Mouse (Mus musculus) lung, embryonic 15.5 days (tissue): ENCODE data around the gene Igsf9. TPM values are rescaled to one million over a fixed set of nuclear protein-coding genes. Genes with fewer than 3 reads are reported as not detected.

Experiments
- ATAC-seq: fragments of 200-750 bp; cut with Nextera tagmentation; 2 replicates; pipeline ENCODE4 v1.8.0; 2017; ENCODE audit warnings: moderate number of reproducible peaks, borderline replicate concordance; ENCODE audit not compliant: low FRiP score, low TSS enrichment; ENCODE audit errors: extremely low read depth
- H3K27ac ChIP-seq: fragments of 300-500 bp; sonication (generic); 2 replicates; pipeline ENCODE4 v1.5.1; 2015; ENCODE audit warnings: moderate library complexity, mild to moderate bottlenecking, inconsistent platforms
- H3K27me3 ChIP-seq: fragments of 300-500 bp; sonication (generic); 2 replicates; pipeline ENCODE4 v1.6.1; 2015; ENCODE audit warnings: inconsistent platforms
- H3K36me3 ChIP-seq: fragments of 300-500 bp; sonication (generic); 2 replicates; pipeline ENCODE4 v1.6.1; 2015; ENCODE audit warnings: inconsistent platforms
- H3K4me1 ChIP-seq: fragments of 300-500 bp; sonication (generic); 2 replicates; pipeline ENCODE4 v1.6.1; 2015; ENCODE audit warnings: inconsistent platforms
- H3K4me2 ChIP-seq: fragments of 300-500 bp; sonication (generic); 2 replicates; pipeline ENCODE4 v1.6.1; 2015; ENCODE audit warnings: inconsistent platforms, mild to moderate bottlenecking, moderate library complexity
- H3K4me3 ChIP-seq: fragments of 300-500 bp; sonication (generic); 2 replicates; pipeline ENCODE4 v1.5.1; 2015; ENCODE audit warnings: mild to moderate bottlenecking, inconsistent platforms
- H3K9ac ChIP-seq: fragments of 300-500 bp; sonication (generic); 2 replicates; pipeline ENCODE4 v1.6.1; 2015; ENCODE audit warnings: inconsistent platforms
- H3K9me3 ChIP-seq: fragments of 300-500 bp; sonication (generic); 2 replicates; pipeline ENCODE4 v1.6.1; 2016; ENCODE audit warnings: inconsistent platforms
- WGBS: fragments of 180-500 bp; shearing (Covaris S2); methylation state at CpG from one replicate; pipeline ENCODE4 v1.1.7; 2015; 5-methylcytosine and 5-hydroxymethylcytosine counted together
- polyA plus RNA-seq: library from polyadenylated mRNA; unstranded; fragments of >200 nt; fragmentation: Nextera tagmentation; extraction: Ambion mirVana; gene quantifications from 2 replicates; pipeline ENCODE4 v1.2.1, GENCODE M21; 2015

The Igsf9 gene
- polyA plus RNA-seq, 1 experiment from 2014 or later = 21.7 TPM

DNA sequence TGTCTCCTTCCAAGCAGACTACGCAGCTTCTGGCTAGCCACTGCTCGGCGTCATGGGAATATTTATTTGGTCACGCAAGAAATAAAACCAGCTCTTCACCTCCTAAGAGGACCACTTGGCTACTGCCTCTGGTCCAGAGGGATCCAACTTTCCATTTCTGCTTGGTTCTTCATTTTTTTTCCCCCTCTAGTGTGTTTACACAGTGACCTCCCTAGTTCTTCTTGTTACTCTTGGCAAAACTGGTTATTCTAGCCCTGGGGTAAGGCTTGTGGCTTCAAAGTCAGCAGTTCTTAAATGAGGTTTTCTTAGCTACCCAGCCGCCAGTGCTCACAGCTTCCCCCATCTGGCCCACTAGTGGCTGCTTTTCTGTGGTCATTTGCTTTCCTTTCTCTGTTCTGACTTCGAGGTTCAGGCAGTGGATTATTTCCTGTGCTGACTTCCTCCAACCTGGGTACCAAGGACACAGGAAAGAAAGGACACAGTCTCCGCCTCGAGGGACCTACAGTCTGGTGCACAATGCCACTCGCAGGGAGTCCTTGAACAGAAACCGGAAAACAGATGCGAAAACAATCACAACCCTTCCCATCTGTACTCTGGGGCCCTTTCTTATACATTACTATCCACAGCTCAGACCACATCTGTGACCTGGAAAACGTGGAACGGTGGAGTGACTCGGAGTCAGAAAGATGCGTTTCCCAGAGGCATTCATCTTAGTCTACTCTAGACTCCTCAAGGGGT lies 43.6 kb downstream of the Igsf9 start:
- H3K4me1 ChIP-seq = peaks cover 66% of the 10 kb centered on the region
- 26% methylated on average over 15 of the region's 15 CpGs for WGBS
- no peaks in the 10 kb centered on the region for H3K27me3 ChIP-seq
- H3K9ac ChIP-seq = no peak overlapping the region
- H3K27ac ChIP-seq = peak overlapping the region; percentile 96
- ATAC-seq = peak; percentile 25
- H3K4me3 ChIP-seq = no peak overlapping the region
- H3K4me2 ChIP-seq = peak overlapping the region; percentile 36
- no peaks in the 10 kb centered on the region for H3K9me3 ChIP-seq
- H3K36me3 ChIP-seq = no peaks in the 10 kb centered on the region

- Histone ChIP-seq H3K27me3 (no peaks in the 10 kb centered on the region), H3K27ac (peak overlapping the region; percentile 96), H3K4me3 (peak overlapping the region; percentile 14; the same call in 1 of the 2 replicates), H3K4me2 (peak overlapping the region; percentile 36; the same call in 1 of the 2 replicates), H3K36me3 (no peaks in the 10 kb centered on the region), H3K9me3 (no peaks in the 10 kb centered on the region), H3K4me1 (peaks cover 64% of the 10 kb centered on the region), H3K9ac (0 out of 2 replicates have a peak overlapping the region, but pooled peaks have one; percentile 15)
- WGBS = 47% methylated on average over 7 of the region's 7 CpGs
- no peak for ATAC-seq
Measured at GRCm38 (mm10) chr1:172525971-172526370, 44.4 kb downstream of the Igsf9 start.

GRCm38 (mm10) chr1:172526380-172527081 lies 44.9 kb downstream of the Igsf9 start:
- no peaks in the 10 kb centered on the region for H3K27me3 ChIP-seq
- peaks cover 60% of the 10 kb centered on the region for H3K4me1 ChIP-seq
- H3K4me3 ChIP-seq = peak overlapping the region; percentile 14
- H3K4me2 ChIP-seq = peak overlapping the region; percentile 36
- H3K9ac ChIP-seq = 0 out of 2 replicates have a peak overlapping the region, but pooled peaks have one; percentile 15
- H3K9me3 ChIP-seq = no peaks in the 10 kb centered on the region
- H3K27ac ChIP-seq = peak overlapping the region; percentile 96
- no peaks in the 10 kb centered on the region for H3K36me3 ChIP-seq
- WGBS = 43% methylated on average over 23 of the region's 23 CpGs
- no peak for ATAC-seq

- Histone ChIP-seq H3K4me1 (peaks cover 58% of the 10 kb centered on the region), H3K36me3 (no peaks in the 10 kb centered on the region), H3K27ac (peak overlapping the region; percentile 96; the same call in 1 of the 2 replicates), H3K4me2 (no peak overlapping the region), H3K9ac (no peak overlapping the region), H3K27me3 (no peaks in the 10 kb centered on the region), H3K4me3 (no peak overlapping the region), H3K9me3 (no peaks in the 10 kb centered on the region)
- 90% methylated on average over 10 of the region's 10 CpGs for WGBS
- no peak for ATAC-seq
Measured at GRCm38 (mm10) chr1:172527431-172527830, 45.8 kb downstream of the Igsf9 start.

DNA sequence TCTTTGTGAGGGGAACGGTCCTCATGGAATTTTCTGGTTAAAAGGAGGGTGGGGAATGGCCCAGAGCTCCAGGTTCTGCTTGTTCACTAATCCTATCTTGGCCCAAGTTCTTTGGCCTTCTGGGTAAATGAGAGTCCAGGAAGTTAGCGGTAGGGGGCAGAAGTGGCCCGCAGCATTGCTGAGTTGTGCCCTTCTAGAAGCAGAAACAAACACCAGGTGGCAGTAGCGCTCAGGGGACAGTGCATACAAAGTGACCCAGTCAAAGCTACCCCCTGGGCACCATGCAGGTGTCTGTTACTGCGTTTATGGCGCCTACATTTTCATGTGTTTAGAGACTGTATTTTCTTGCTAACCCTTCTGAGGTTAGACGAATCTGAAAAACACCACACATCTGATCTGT lies 47.1 kb downstream of the Igsf9 start:
- no peak for ATAC-seq
- no peak overlapping the region for H3K27ac ChIP-seq
- no peak overlapping the region for H3K9ac ChIP-seq
- H3K4me2 ChIP-seq = no peak overlapping the region
- WGBS = 7% methylated on average over 7 of the region's 7 CpGs
- no peaks in the 10 kb centered on the region for H3K36me3 ChIP-seq
- no peaks in the 10 kb centered on the region for H3K9me3 ChIP-seq
- H3K27me3 ChIP-seq = no peaks in the 10 kb centered on the region
- H3K4me1 ChIP-seq = peaks cover 56% of the 10 kb centered on the region
- H3K4me3 ChIP-seq = no peak overlapping the region

DNA sequence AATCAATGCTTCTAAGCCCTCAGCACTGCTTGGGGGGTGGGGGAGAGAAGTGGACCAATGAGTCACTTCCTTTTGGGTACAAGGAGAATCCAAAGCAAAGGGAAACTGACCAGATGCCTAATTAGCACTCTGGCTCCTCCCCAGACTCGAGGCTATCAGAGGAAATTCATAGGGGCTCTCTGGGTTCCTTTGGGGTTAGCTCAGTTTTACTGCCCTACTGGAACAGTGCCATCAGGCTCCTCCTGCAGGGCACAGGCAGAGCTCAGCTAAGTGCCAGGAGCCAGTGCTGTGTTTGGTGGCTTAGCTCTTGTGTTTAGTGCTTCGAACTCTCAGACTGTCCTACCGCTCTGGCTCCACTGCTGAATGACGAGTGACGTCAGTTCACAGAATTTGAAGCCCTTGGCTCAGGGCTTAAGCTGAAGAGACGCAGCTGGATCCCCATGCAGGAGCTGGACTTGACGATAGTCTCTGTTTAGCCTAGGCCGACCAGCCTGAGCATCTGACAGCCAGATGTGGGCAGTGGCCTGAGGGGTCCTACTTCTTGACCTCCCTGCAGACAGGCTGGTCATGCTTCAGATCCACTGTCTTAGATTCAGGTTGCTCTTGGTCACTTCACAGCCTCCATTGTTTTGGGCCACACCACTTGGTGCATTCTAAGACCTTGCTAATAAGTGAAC lies 49.1 kb downstream of the Igsf9 start:
- WGBS = 21% methylated on average over 8 of the region's 8 CpGs
- Histone ChIP-seq H3K27me3 (no peaks in the 10 kb centered on the region), H3K36me3 (no peaks in the 10 kb centered on the region), H3K4me3 (no peak overlapping the region), H3K9ac (no peak overlapping the region), H3K9me3 (no peaks in the 10 kb centered on the region), H3K27ac (peak overlapping the region; percentile 42; the same call in 1 of the 2 replicates), H3K4me1 (peaks cover 42% of the 10 kb centered on the region), H3K4me2 (no peak overlapping the region)
- ATAC-seq = peak; percentile 12; the same call in 1 of the 2 replicates

DNA sequence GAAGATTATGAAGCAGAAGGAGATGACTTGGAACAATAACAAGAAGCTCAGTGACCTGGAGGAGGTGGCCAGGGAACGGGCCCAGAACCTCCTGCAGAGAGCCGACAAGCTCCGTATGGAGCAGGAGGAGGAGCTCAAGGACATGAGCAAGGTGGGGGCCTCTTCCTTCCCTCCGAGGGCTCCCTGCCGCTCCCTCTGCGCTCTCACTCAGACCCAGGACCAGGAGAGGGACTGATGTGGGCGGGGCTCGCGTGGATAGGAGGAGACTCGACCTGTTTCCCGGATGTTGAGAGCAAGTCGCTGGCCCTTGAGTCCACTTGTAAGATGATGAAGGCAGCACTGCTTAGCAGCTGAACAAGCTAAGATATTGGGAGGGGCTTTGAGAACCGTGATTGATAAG lies 51.0 kb downstream of the Igsf9 start:
- Histone ChIP-seq H3K27me3 (no peaks in the 10 kb centered on the region), H3K4me2 (peak overlapping the region; percentile 50), H3K4me3 (peak overlapping the region; percentile 24), H3K4me1 (peaks cover 24% of the 10 kb centered on the region), H3K9ac (peak overlapping the region; percentile 6; the same call in 1 of the 2 replicates), H3K36me3 (no peaks in the 10 kb centered on the region), H3K9me3 (no peaks in the 10 kb centered on the region), H3K27ac (peak overlapping the region; percentile 62)
- peak; percentile 73 for ATAC-seq
- WGBS = under 1% methylated on average over 13 of the region's 13 CpGs

- H3K4me2 ChIP-seq = no peak overlapping the region
- WGBS = 79% methylated on average over 16 of the region's 16 CpGs
- H3K36me3 ChIP-seq = no peaks in the 10 kb centered on the region
- no peak for ATAC-seq
- no peak overlapping the region for H3K9ac ChIP-seq
- no peaks in the 10 kb centered on the region for H3K9me3 ChIP-seq
- H3K4me3 ChIP-seq = no peak overlapping the region
- peaks cover 21% of the 10 kb centered on the region for H3K4me1 ChIP-seq
- H3K27ac ChIP-seq = no peak overlapping the region
- no peaks in the 10 kb centered on the region for H3K27me3 ChIP-seq
Measured at GRCm38 (mm10) chr1:172535116-172535515, 53.5 kb downstream of the Igsf9 start.

GRCm38 (mm10) chr1:172539827-172540226 lies 58.2 kb downstream of the Igsf9 start:
- WGBS = 48% methylated on average over 6 of the region's 6 CpGs
- no peak for ATAC-seq
- H3K9me3 ChIP-seq = no peaks in the 10 kb centered on the region
- H3K36me3 ChIP-seq = no peaks in the 10 kb centered on the region
- no peak overlapping the region for H3K4me2 ChIP-seq
- H3K4me1 ChIP-seq = no peaks in the 10 kb centered on the region
- no peak overlapping the region for H3K9ac ChIP-seq
- no peak overlapping the region for H3K27ac ChIP-seq
- H3K27me3 ChIP-seq = no peaks in the 10 kb centered on the region
- no peak overlapping the region for H3K4me3 ChIP-seq

DNA sequence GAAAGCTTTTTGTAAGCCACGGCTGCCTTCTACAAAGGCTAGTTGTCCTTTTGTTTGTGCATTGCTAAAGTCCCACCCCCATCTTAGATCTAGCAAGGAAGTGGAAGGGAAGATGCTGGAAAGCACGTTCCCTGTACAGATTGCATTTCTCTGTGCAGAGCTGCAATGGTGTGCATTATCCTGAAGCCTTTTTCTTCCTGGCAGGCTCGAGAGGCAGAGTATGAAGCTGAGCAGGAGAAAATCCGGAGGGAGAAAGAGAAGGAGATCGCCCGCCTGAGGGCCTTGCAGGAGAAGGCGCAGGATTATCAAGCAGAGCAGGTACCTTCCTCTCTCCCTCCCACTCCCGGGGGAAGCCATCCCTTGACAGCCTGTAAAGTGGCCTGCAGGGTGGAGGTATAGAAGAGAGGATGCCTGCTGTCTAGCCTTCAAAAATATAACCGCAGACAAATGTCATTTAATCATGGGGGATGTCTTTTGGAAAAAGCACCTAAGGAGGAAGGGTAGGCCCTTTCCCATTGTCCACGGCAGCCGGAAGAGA lies 58.8 kb downstream of the Igsf9 start:
- Histone ChIP-seq H3K9me3 (no peaks in the 10 kb centered on the region), H3K9ac (no peak overlapping the region), H3K27me3 (no peaks in the 10 kb centered on the region), H3K27ac (no peak overlapping the region), H3K4me2 (no peak overlapping the region), H3K4me3 (no peak overlapping the region), H3K4me1 (no peaks in the 10 kb centered on the region), H3K36me3 (no peaks in the 10 kb centered on the region)
- no peak for ATAC-seq
- WGBS = 53% methylated on average over 11 of the region's 11 CpGs

- H3K27ac ChIP-seq = no peak overlapping the region
- no peak overlapping the region for H3K4me3 ChIP-seq
- WGBS = 70% methylated on average over 4 of the region's 4 CpGs
- no peak for ATAC-seq
- H3K36me3 ChIP-seq = no peaks in the 10 kb centered on the region
- peaks cover 19% of the 10 kb centered on the region for H3K4me1 ChIP-seq
- H3K9me3 ChIP-seq = no peaks in the 10 kb centered on the region
- H3K27me3 ChIP-seq = 0 out of 2 replicates have a peak, but pooled peaks cover 5% of the 10 kb centered on the region
- no peak overlapping the region for H3K9ac ChIP-seq
- no peak overlapping the region for H3K4me2 ChIP-seq
Measured at GRCm38 (mm10) chr1:172546062-172546461, 64.5 kb downstream of the Igsf9 start.
